Mouse (Mus musculus): Measurements from ENCODE around the gene Ppip5k1. TPM values are rescaled to one million over a fixed set of nuclear protein-coding genes. Genes with fewer than 3 reads are reported as not detected.

The Ppip5k1 gene
- total RNA-seq, 2 experiments from 2014 or later = 23.5 to 25.0 TPM

Other genes starting within 250 kb of the Ppip5k1 start
- gene Tgm7, start 245.6 kb downstream of the Ppip5k1 start, total RNA-seq (2021) = not detected
- 10 to 100 TPM; 10.4 to 13.6 TPM for gene Adal, start 215.0 kb downstream of the Ppip5k1 start, total RNA-seq (2021)
- gene Lcmt2, start 214.7 kb downstream of the Ppip5k1 start, total RNA-seq (2021) = 10 to 100 TPM; 10.2 to 12.6 TPM
- 10 to 100 TPM; 16.1 to 18.0 TPM for gene Tubgcp4, start 184.7 kb downstream of the Ppip5k1 start, total RNA-seq (2021)
- 1 to 10 TPM; 8.0 to 9.5 TPM for gene Zscan29, start 184.3 kb downstream of the Ppip5k1 start, total RNA-seq (2021)
- 10 to 100 TPM; 51.6 to 57.8 TPM for gene Trp53bp1, start 84.0 kb downstream of the Ppip5k1 start, total RNA-seq (2021)
- gene Map1a, start 65.8 kb downstream of the Ppip5k1 start, total RNA-seq (2021) = 10 to 100 TPM in 1 of 2 experiments, 1 to 10 TPM in 1; 9.6 to 12.2 TPM
- 1 to 10 TPM; 1.3 to 1.6 TPM for gene Ckmt1, start 2.3 kb upstream of the Ppip5k1 start, total RNA-seq (2021)
- gene Strc, start 31.8 kb upstream of the Ppip5k1 start, total RNA-seq (2021) = not detected
- 100 to 1,000 TPM; 141 to 172 TPM for gene Pdia3, start 58.4 kb upstream of the Ppip5k1 start, total RNA-seq (2021)
- 1 to 10 TPM; 2.2 to 3.2 TPM for gene Catsper2, start 58.4 kb upstream of the Ppip5k1 start, total RNA-seq (2021)
- under 1 TPM; 0.14 to 0.25 TPM for gene Ell3, start 88.9 kb upstream of the Ppip5k1 start, total RNA-seq (2021)
- 100 to 1,000 TPM; 407 to 422 TPM for gene Serf2, start 93.8 kb upstream of the Ppip5k1 start, total RNA-seq (2021)
- 10 to 100 TPM; 22.1 to 23.2 TPM for gene Hypk, start 97.9 kb upstream of the Ppip5k1 start, total RNA-seq (2021)
- not detected for gene Serinc4, start 101.4 kb upstream of the Ppip5k1 start, total RNA-seq (2021)
- 10 to 100 TPM; 25.4 to 28.7 TPM for gene Mfap1b, start 118.7 kb upstream of the Ppip5k1 start, total RNA-seq (2021)
- 10 to 100 TPM; 27.2 to 28.1 TPM for gene Mfap1a, start 151.3 kb upstream of the Ppip5k1 start, total RNA-seq (2021)
- 1 to 10 TPM; 6.2 to 8.3 TPM for gene Wdr76, start 151.3 kb upstream of the Ppip5k1 start, total RNA-seq (2021)